Mouse (Mus musculus): Measurements from ENCODE around the gene Aim2. TPM values are rescaled to one million over a fixed set of nuclear protein-coding genes. Genes with fewer than 3 reads are reported as not detected.

Aim2 gene
- polyA plus RNA-seq, 1 experiment from 2014 or later = 5.3 TPM

DNA sequence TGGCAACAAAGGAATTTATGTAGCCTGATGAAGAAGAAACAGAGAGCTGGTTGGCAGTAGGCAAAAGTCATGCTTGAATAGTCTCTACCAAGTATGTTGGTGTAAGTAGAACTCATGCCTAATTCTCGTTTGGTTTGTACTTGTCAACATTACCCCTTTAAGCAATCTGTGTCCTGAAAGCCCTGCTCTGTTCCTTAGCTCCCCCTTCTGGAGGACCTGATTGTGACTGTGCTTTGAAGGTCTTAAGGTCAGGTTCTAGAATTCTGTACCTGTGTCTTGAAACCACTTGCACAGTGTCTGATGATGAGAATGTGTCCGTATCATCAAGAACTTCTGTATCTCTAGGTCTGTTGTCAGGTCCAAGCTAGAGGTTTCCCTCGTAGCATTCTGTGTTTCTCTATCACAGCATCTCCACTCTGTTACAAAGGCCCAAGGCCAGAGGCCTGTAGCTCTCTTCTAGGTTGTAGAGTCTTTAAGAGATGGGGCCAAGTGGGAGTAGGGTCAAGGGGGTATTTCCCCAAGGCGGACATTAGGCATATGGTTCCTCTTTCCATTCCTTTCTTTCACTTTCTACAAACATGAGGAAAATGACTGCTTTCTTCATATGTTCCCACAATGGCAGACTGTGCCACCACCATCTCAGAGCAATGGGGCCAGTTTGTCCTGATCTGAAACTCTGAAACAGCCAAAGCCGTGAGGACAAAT, 79.5 kb downstream of the Aim2 start:
- Histone ChIP-seq H3K36me3 (ENCODE audit: control insufficient read depth, insufficient read depth, low read length) (no peaks in the 10 kb centered on the region), H3K4me3 (ENCODE audit: low read length) (no peak overlapping the region), H3K27ac (ENCODE audit: low read length) (no peak overlapping the region), H3K4me2 (ENCODE audit: low read depth, low read length) (no peak overlapping the region), H3K9ac (ENCODE audit: low read depth, low read length) (no peak overlapping the region), H3K4me1 (ENCODE audit: control insufficient read depth, insufficient read depth, low read length) (no peaks in the 10 kb centered on the region), H3K9me3 (ENCODE audit: control insufficient read depth, low read length) (no peaks in the 10 kb centered on the region), H3K27me3 (replicated peaks; ENCODE audit: control insufficient read depth, insufficient read depth, low read length) (no peaks in the 10 kb centered on the region)
- no peak for ATAC-seq
- WGBS = 80% methylated on average over 5 of the region's 5 CpGs

DNA sequence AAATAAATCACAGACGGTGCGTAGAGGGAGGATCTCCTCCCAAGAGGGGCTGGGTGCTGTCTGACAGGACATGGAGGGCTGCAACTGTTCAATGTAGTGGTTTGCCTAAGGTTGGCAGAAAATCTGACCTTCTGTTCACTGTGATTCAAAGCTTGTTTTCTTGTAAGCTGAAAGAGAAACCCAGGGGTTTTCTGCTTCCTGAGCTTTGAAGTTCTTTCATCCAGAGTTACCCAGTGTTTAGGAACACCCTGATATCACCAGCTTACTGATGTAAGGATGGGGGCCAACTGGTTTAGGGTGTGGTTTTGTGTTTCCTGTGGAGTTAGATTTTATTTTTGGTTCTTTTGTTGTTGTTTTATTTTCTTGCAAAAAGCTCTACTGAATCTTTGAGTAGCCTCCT, 81.7 kb downstream of the Aim2 start:
- H3K27me3 ChIP-seq (replicated peaks; ENCODE audit: control insufficient read depth, insufficient read depth, low read length) = no peaks in the 10 kb centered on the region
- ATAC-seq = no peak
- no peaks in the 10 kb centered on the region for H3K4me1 ChIP-seq (ENCODE audit: control insufficient read depth, insufficient read depth, low read length)
- H3K36me3 ChIP-seq (ENCODE audit: control insufficient read depth, insufficient read depth, low read length) = no peaks in the 10 kb centered on the region
- H3K4me2 ChIP-seq (ENCODE audit: low read depth, low read length) = no peak overlapping the region
- no peak overlapping the region for H3K27ac ChIP-seq (ENCODE audit: low read length)
- H3K4me3 ChIP-seq (ENCODE audit: low read length) = no peak overlapping the region
- no peaks in the 10 kb centered on the region for H3K9me3 ChIP-seq (ENCODE audit: control insufficient read depth, low read length)
- WGBS = 74% methylated on average over 2 of the region's 2 CpGs
- H3K9ac ChIP-seq (ENCODE audit: low read depth, low read length) = no peak overlapping the region

DNA sequence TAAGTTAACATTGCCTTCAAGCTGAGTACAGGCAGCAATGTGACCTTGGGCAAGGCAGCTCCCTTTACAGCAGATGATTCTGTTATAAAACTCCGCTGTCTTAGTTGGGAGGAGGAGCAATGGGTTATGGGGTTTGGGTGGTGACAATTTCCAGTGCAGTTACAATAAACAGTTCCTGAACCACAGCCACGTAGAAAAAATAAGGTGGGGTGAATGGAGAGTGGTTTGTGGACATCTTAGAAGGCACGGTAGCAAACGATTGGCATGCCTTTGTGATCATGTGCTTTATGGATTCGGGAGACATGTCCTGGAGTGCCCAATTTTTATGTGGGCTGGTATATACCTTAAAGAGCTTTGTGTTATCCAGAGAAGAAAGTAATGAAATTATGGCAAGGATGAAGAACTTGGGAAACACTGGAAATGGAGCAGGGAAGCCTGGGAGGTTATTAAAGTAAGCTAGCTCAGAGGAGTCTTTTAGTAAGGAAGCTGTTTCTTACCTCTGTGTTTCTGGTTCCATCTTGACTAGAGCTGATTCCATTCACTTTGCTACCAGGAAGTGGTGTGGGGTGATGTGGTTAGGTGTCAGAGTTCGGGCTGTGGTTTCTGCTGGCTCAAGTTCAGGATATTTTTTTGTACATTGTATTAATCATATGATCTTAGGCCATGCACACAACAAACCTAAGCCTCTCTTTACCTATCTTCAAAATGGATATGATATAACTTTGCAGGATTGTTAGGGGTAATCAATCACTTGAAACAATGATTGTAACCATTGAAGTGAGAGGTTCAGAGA, 86.7 kb downstream of the Aim2 start:
- no peak overlapping the region for H3K4me3 ChIP-seq (ENCODE audit: low read length)
- H3K27me3 ChIP-seq (replicated peaks; ENCODE audit: control insufficient read depth, insufficient read depth, low read length) = no peaks in the 10 kb centered on the region
- WGBS = 64% methylated on average over 6 of the region's 6 CpGs
- H3K9ac ChIP-seq (ENCODE audit: low read depth, low read length) = no peak overlapping the region
- no peak for ATAC-seq
- H3K36me3 ChIP-seq (ENCODE audit: control insufficient read depth, insufficient read depth, low read length) = no peaks in the 10 kb centered on the region
- H3K4me1 ChIP-seq (ENCODE audit: control insufficient read depth, insufficient read depth, low read length) = no peaks in the 10 kb centered on the region
- H3K4me2 ChIP-seq (ENCODE audit: low read depth, low read length) = no peak overlapping the region
- no peak overlapping the region for H3K27ac ChIP-seq (ENCODE audit: low read length)
- H3K9me3 ChIP-seq (ENCODE audit: control insufficient read depth, low read length) = no peaks in the 10 kb centered on the region

DNA sequence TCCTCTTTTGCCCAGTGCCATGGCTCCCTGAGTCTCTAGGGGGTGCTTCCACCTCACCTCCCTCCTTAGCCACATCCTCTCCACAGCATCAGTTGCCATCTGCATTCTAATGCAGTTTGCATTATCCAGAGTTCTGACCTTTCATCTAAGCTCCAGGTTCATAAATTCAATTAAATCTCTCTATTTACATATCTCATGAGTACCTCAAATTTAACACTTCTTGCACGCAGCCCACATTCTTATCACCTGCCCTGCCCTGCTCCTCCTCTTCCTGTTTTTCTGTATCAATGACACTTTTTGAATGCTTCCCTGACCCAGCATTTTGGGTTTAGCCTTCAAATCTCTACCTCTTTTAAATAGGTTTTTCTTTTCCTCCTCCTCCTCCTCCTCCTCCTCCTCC, 90.0 kb downstream of the Aim2 start:
- WGBS = 34% methylated on average over 1 of the region's 1 CpGs
- no peaks in the 10 kb centered on the region for H3K4me1 ChIP-seq (ENCODE audit: control insufficient read depth, insufficient read depth, low read length)
- no peaks in the 10 kb centered on the region for H3K27me3 ChIP-seq (replicated peaks; ENCODE audit: control insufficient read depth, insufficient read depth, low read length)
- H3K9me3 ChIP-seq (ENCODE audit: control insufficient read depth, low read length) = no peaks in the 10 kb centered on the region
- no peak overlapping the region for H3K9ac ChIP-seq (ENCODE audit: low read depth, low read length)
- H3K27ac ChIP-seq (ENCODE audit: low read length) = no peak overlapping the region
- no peaks in the 10 kb centered on the region for H3K36me3 ChIP-seq (ENCODE audit: control insufficient read depth, insufficient read depth, low read length)
- ATAC-seq = no peak
- H3K4me2 ChIP-seq (ENCODE audit: low read depth, low read length) = no peak overlapping the region
- no peak overlapping the region for H3K4me3 ChIP-seq (ENCODE audit: low read length)

DNA sequence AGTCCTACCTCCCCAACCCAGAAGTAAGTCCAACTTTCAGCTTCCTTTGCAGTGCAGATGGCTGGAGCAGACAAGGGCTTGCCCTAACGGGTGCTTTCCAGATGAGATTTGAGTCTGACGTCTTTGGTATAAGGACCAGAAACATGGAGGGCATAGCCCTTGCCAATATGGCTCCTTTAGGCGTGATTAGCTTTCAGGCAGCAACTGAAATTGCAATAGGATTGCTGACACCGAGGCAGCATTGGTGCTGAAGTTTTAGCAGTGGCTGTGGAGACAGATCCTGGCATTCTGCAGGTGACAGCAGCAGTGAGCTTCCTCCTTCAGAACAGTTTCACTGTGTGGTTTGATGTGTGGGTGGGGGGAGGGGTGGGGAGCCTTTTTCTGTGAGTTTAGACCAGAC, 90.5 kb downstream of the Aim2 start:
- Histone ChIP-seq H3K4me1 (ENCODE audit: control insufficient read depth, insufficient read depth, low read length) (no peaks in the 10 kb centered on the region), H3K27me3 (replicated peaks; ENCODE audit: control insufficient read depth, insufficient read depth, low read length) (no peaks in the 10 kb centered on the region), H3K27ac (ENCODE audit: low read length) (no peak overlapping the region), H3K4me2 (ENCODE audit: low read depth, low read length) (no peak overlapping the region), H3K36me3 (ENCODE audit: control insufficient read depth, insufficient read depth, low read length) (no peaks in the 10 kb centered on the region), H3K9me3 (ENCODE audit: control insufficient read depth, low read length) (no peaks in the 10 kb centered on the region), H3K4me3 (ENCODE audit: low read length) (no peak overlapping the region), H3K9ac (ENCODE audit: low read depth, low read length) (no peak overlapping the region)
- WGBS = 70% methylated on average over 4 of the region's 4 CpGs
- ATAC-seq = no peak

DNA sequence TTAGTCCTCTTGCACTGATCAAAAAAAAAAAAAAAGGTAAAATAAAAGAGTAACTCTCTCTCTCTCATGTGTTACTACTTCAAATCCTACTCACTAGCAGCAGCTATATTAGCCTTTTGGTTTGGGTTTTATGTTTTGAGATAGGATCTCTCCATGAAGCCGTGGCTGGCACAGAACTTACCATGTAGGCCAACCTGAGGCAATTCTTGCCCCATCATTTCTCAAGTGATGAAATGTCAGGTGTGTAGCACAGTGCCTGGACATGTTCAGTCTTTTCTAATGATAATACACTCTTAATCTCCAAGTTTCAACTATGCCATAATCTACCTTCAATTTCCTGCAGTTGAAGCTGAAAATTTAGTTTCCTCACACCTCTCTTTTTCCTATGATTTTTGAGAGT, 92.4 kb downstream of the Aim2 start:
- 96% methylated on average over 1 of the region's 1 CpGs for WGBS
- Histone ChIP-seq H3K36me3 (ENCODE audit: control insufficient read depth, insufficient read depth, low read length) (no peaks in the 10 kb centered on the region), H3K4me2 (ENCODE audit: low read depth, low read length) (no peak overlapping the region), H3K9ac (ENCODE audit: low read depth, low read length) (no peak overlapping the region), H3K27me3 (replicated peaks; ENCODE audit: control insufficient read depth, insufficient read depth, low read length) (no peaks in the 10 kb centered on the region), H3K4me1 (ENCODE audit: control insufficient read depth, insufficient read depth, low read length) (no peaks in the 10 kb centered on the region), H3K4me3 (ENCODE audit: low read length) (no peak overlapping the region), H3K27ac (ENCODE audit: low read length) (no peak overlapping the region), H3K9me3 (ENCODE audit: control insufficient read depth, low read length) (no peaks in the 10 kb centered on the region)
- ATAC-seq = no peak

DNA sequence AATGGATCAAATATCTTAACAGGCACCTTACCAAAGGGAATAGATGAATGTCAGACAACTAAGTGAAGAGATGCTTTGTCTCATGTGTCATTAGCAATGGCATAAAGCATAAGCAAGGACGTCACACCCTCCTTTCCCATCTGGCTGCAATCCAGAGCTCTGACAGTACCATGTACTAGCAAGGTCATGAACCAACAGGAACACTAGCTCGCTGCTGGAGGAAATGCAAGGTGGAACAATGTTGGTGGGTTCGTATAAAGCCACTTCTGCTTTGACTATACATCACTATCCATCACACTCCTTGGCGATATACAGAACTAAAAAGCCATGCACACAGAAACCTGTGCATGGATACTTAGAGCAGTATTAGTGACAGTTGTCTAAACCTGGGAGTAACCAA, 96.4 kb downstream of the Aim2 start:
- no peaks in the 10 kb centered on the region for H3K4me1 ChIP-seq (ENCODE audit: control insufficient read depth, insufficient read depth, low read length)
- WGBS = 60% methylated on average over 4 of the region's 4 CpGs
- ATAC-seq = no peak

DNA sequence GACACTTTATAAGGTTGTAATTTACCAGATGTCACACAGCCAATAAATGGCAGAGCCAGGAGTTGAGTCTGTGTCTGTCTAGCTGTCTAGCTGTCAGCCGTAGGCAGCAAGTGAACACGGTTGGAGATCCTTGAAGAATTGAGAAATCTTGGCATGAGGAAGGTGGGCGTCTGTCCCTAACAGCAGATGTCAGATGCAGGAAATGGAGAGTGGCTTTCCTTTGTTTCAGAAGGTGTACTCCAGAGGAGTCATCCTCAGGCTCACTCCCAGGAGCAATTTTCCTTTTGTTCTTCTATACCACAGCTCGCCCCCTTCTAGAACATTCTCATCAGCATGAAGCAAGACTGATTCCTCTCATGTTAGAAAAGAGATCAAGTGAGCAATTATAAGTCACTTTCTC, 99.9 kb downstream of the Aim2 start:
- Histone ChIP-seq H3K4me1 (ENCODE audit: control insufficient read depth, insufficient read depth, low read length) (no peaks in the 10 kb centered on the region), H3K4me2 (ENCODE audit: low read depth, low read length) (no peak overlapping the region), H3K4me3 (ENCODE audit: low read length) (no peak overlapping the region), H3K9me3 (ENCODE audit: control insufficient read depth, low read length) (no peaks in the 10 kb centered on the region), H3K36me3 (ENCODE audit: control insufficient read depth, insufficient read depth, low read length) (no peaks in the 10 kb centered on the region), H3K27me3 (replicated peaks; ENCODE audit: control insufficient read depth, insufficient read depth, low read length) (no peaks in the 10 kb centered on the region), H3K9ac (ENCODE audit: low read depth, low read length) (no peak overlapping the region), H3K27ac (ENCODE audit: low read length) (no peak overlapping the region)
- WGBS = 86% methylated on average over 4 of the region's 4 CpGs
- no peak for ATAC-seq

More for the DNA sequence above, 96.4 kb downstream of the Aim2 start:
- no peak overlapping the region for H3K9ac ChIP-seq (ENCODE audit: low read depth, low read length)
- no peak overlapping the region for H3K4me3 ChIP-seq (ENCODE audit: low read length)
- H3K36me3 ChIP-seq (ENCODE audit: control insufficient read depth, insufficient read depth, low read length) = no peaks in the 10 kb centered on the region
- H3K27me3 ChIP-seq (replicated peaks; ENCODE audit: control insufficient read depth, insufficient read depth, low read length) = no peaks in the 10 kb centered on the region
- no peak overlapping the region for H3K4me2 ChIP-seq (ENCODE audit: low read depth, low read length)
- H3K9me3 ChIP-seq (ENCODE audit: control insufficient read depth, low read length) = no peaks in the 10 kb centered on the region
- H3K27ac ChIP-seq (ENCODE audit: low read length) = no peak overlapping the region

DNA sequence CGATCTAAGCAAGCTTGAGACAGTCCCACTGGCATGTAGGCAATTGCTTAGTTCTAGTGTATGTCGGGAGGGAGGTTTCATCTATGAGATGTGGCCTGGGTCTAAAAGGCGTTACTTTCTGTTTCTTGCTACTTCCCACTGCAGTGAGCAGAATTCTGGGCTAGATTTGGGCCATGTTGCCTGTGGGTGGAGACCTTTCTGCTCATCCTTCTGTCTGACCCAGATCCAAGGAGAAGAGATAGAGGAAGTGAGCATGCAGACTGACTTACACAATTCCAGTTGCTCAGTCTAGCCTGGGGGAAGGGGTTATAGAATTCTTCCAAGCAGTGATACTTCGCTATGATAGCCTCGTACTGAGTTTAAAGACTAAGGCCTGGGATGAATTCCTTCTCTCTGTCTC, 101.0 kb downstream of the Aim2 start:
- Histone ChIP-seq H3K27me3 (replicated peaks; ENCODE audit: control insufficient read depth, insufficient read depth, low read length) (no peaks in the 10 kb centered on the region), H3K36me3 (ENCODE audit: control insufficient read depth, insufficient read depth, low read length) (no peaks in the 10 kb centered on the region), H3K9ac (ENCODE audit: low read depth, low read length) (no peak overlapping the region), H3K9me3 (ENCODE audit: control insufficient read depth, low read length) (no peaks in the 10 kb centered on the region), H3K4me2 (ENCODE audit: low read depth, low read length) (no peak overlapping the region), H3K4me3 (ENCODE audit: low read length) (no peak overlapping the region), H3K4me1 (ENCODE audit: control insufficient read depth, insufficient read depth, low read length) (no peaks in the 10 kb centered on the region), H3K27ac (ENCODE audit: low read length) (no peak overlapping the region)
- WGBS = 84% methylated on average over 5 of the region's 5 CpGs
- no peak for ATAC-seq

All from intestine, embryonic 16.5 days (tissue).